Mouse (Mus musculus) B cell, adult (primary cell): ENCODE results near the gene Htra2. TPM values are rescaled to one million over a fixed set of nuclear protein-coding genes. Genes with fewer than 3 reads are reported as not detected.

Experiments
- total RNA-seq: library from RNA; stranded (reverse); gene quantifications from 4 replicates; pipeline ENCODE4 v1.2.4, GENCODE M21; 2023; ENCODE audit not compliant: inconsistent age

The Htra2 gene
- total RNA-seq, result 50.0 to 64.9 TPM (median 56.3 TPM) in 4 replicates

DNA sequence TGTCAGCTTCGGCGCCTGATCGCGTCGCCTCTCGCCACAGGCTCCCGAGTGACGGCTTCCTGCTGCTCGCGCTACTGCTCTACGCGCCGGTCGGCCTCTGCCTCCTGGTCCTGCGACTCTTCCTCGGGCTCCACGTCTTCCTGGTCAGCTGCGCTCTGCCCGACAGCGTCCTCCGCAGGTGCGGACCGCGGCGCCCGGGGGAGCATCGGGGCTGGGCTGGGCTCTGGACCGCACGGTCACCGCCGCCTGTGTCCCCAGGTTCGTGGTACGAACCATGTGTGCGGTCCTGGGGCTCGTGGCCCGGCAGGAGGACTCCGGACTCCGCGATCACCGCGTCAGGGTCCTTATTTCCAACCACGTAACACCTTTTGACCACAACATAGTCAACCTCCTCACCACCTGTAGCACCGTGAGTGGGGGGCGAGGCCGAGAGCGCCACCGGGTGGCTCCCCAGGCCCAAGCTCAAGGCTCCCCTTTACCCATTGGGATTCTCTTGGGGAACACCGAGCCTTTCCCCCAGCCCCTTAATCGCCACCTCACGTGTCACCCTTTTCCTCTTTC is at the start of gene Htra2:
Gene Htra2 (minus strand): TSS at position 403 of the 561 bp plus-strand sequence.

DNA sequence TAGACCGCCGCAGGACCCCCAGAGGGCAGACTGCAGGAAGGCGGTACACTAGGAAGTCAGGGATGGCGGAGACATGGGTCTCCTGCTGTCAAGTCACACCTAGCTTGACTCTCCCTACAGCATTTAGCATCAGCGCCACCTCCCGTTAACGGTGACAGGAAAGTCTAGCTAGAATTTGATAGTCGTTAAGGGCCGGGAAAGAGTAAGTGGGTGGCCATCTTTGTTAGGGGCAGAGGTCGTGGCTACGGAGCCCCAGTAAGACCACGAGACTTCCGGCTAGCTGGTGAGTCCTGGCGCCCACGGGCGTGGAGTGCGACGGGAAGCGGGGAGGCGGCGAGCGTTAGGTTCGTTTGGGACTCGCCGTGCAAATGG is 46.2 kb upstream of the Htra2 start, which contains the start of the genes Ccdc142 and Gm42688:
Gene Ccdc142 (plus strand): TSS at position 286 of the 372 bp plus-strand sequence.
Gene Gm42688 (plus strand): TSS at position 302 of the 372 bp plus-strand sequence.

GRCm38 (mm10) chr6:83086121-83087035 is 31.3 kb upstream of the Htra2 start, which contains the start of gene Lbx2:
TSS of gene Lbx2 (plus strand) at chr6:83086367.

GRCm38 (mm10) chr6:83077630-83078323 is 22.7 kb upstream of the Htra2 start, which contains the start of gene Pcgf1:
TSS of gene Pcgf1 (plus strand) at chr6:83077869.

GRCm38 (mm10) chr6:83070247-83070310 is 15.0 kb upstream of the Htra2 start, which contains the start of gene Tlx2:
TSS of gene Tlx2 (minus strand) at chr6:83070293.

GRCm38 (mm10) chr6:83057790-83058189 is 2.7 kb upstream of the Htra2 start, which contains the start of gene Dqx1:
TSS of gene Dqx1 (plus strand) at chr6:83057844.

GRCm38 (mm10) chr6:83054074-83054851 is 810 bp downstream of the Htra2 start, which contains the start of gene Aup1:
TSS of gene Aup1 (plus strand) at chr6:83054521.

DNA sequence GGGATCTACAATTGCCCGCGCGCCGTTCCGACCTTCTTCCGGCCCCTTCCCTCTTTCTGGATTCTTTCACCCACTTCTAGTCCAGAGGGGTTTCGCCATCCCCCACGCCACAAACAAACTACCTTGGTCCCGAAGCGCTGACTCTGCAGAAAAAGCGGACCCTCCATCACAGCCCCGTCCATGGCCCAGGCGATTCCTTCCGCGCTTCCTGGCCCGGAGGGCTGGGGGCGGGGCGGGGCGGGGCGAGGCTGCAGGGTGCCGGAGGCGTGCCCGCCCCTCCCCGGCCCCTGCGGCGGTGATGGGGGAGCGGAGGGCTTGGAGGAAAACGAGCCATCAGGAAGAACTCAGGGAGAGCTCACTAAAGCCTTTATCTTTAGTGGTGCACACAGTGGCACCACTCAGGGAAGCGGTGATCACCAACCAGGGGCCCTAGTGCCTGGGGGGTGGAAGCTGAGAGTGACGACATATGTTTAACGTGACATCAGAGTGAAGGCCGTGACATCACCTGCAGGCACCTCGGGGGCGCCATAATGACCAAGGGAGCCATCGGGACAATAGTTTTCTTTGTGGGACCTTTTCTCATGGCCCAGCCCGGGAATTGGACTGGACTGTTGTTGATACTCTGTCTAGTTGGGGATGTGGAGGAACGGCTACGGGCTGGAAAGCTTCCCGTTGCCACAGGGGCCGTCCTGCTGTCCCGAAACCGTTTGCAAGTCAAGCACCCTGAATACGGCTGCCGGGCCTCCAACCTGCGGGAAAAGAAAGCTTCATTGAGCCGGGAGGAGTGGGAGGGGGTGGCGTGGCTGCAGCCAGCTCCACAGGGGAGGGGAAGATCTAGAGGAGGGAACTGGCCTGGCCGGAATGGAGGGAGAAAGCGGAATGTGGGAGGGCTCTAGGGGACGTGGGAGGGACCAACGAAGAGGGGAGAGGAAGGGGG is 21.6 kb downstream of the Htra2 start, which contains the start of the genes Dok1 and Loxl3:
Gene Dok1 (minus strand): TSS at position 223 of the 937 bp plus-strand sequence.
Gene Loxl3 (plus strand): TSS at position 925 of the 937 bp plus-strand sequence.

Other genes with a start within 250 kb of the Htra2 start
- 0.24 to 0.64 TPM (median 0.47 TPM) in 4 replicates for gene Sema4f, start 115.5 kb downstream of the Htra2 start, total RNA-seq
- 4.1 to 6.3 TPM (median 4.5 TPM) in 4 replicates for gene M1ap, start 108.4 kb downstream of the Htra2 start, total RNA-seq
- 27.3 to 33.2 TPM (median 32.8 TPM) in 4 replicates for gene Dok1, start 21.8 kb downstream of the Htra2 start, total RNA-seq
- gene Loxl3, start 21.1 kb downstream of the Htra2 start, total RNA-seq, result 0.39 to 1.2 TPM (median 0.51 TPM) in 4 replicates
- 361 to 403 TPM (median 382 TPM) in 4 replicates for gene Aup1, start 752 bp downstream of the Htra2 start, total RNA-seq
- gene Dqx1, start 2.6 kb upstream of the Htra2 start, total RNA-seq, result 9.5 to 12.1 TPM (median 10.8 TPM) in 4 replicates
- not detected in 4 replicates for gene Tlx2, start 15.0 kb upstream of the Htra2 start, total RNA-seq
- gene Pcgf1, start 22.6 kb upstream of the Htra2 start, total RNA-seq, result 16.8 to 24.7 TPM (median 20.9 TPM) in 4 replicates
- not detected in 4 replicates for gene Lbx2, start 31.1 kb upstream of the Htra2 start, total RNA-seq
- 15.9 to 23.6 TPM (median 20.1 TPM) in 4 replicates for gene Ccdc142, start 46.3 kb upstream of the Htra2 start, total RNA-seq
- gene Gm42688, start 46.3 kb upstream of the Htra2 start, total RNA-seq, result 12.3 to 14.3 TPM (median 13.3 TPM) in 4 replicates
- 22.1 to 28.8 TPM (median 25.2 TPM) in 4 replicates for gene Mrpl53, start 53.8 kb upstream of the Htra2 start, total RNA-seq
- gene Mogs, start 60.2 kb upstream of the Htra2 start, total RNA-seq, result 35.5 to 44.3 TPM (median 37.7 TPM) in 4 replicates
- 40.0 to 48.2 TPM (median 45.4 TPM) in 4 replicates for gene Wbp1, start 66.3 kb upstream of the Htra2 start, total RNA-seq
- gene Ino80b, start 70.2 kb upstream of the Htra2 start, total RNA-seq, result 26.3 to 31.9 TPM (median 30.7 TPM) in 4 replicates
- gene Rtkn, start 80.2 kb upstream of the Htra2 start, total RNA-seq, result not detected in 4 replicates
- 1.2 to 2.5 TPM (median 1.3 TPM) in 4 replicates for gene Wdr54, start 101.1 kb upstream of the Htra2 start, total RNA-seq
- gene 1700003E16Rik, start 101.1 kb upstream of the Htra2 start, total RNA-seq, result not detected in 4 replicates
- gene Dctn1, start 110.6 kb upstream of the Htra2 start, total RNA-seq, result 108 to 117 TPM (median 110 TPM) in 4 replicates
- gene Slc4a5, start 164.6 kb upstream of the Htra2 start, total RNA-seq, result not detected in 4 replicates